9 mouse cellular contexts compared by ENCODE assay signal in the genomic region with DNA sequence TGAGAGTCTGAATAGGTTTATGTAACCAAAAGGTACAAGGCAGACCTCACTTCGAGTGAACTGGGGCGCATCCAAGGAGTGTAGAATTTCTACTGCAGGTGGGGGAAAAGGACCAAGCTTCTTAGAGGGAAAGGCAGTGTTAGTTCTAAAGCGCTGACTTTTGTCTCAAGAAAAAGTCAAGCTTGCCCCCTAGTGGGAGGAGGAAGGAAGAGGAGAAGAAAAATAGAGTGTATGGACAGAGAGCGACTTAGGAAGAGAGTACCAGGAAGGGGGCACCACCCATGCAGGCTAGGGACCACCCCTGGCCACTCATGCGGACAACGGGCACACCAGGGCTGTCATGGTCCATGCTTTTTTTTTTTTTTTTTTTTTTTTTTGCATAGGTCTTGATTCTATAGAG. TPM values are rescaled to one million over a fixed set of nuclear protein-coding genes. Genes with fewer than 3 reads are reported as not detected.
DNase-seq lines count a peak whose midpoint lies in the region; ATAC-seq lines count a peak whose summit lies in the region.
"Had no signal": no experiment of that assay in that cellular context is flagged by ENCODE, and none has a peak within 500 bp of the region (broad histone marks: within the 10 kb centered on the region; RNA-seq: fewer than 3 reads in every experiment).

No protein-coding gene starts in this region.

- no peaks in the 10 kb centered on the region for H3K27me3 ChIP-seq in hindbrain, embryonic 14.5 days (ENCODE audit: control insufficient read depth, insufficient read depth, low read length)
- no peaks in the 10 kb centered on the region for H3K27me3 ChIP-seq in hindbrain, embryonic 10.5 days (ENCODE audit: insufficient read depth, poor library complexity, severe bottlenecking)
- H3K27me3 ChIP-seq in liver, embryonic 11.5 days (replicated peaks; ENCODE audit: control insufficient read depth, insufficient read depth, low read length), result 0 out of 2 replicates have a peak, but pooled peaks cover 1% of the 10 kb centered on the region
- H3K27me3 ChIP-seq: limb, embryonic 12.5 days had no signal

- no peak overlapping the region for H3K9ac ChIP-seq in hindbrain, embryonic 14.5 days
- H3K9ac ChIP-seq in liver, embryonic 11.5 days (ENCODE audit: low read depth, low read length), result no peak overlapping the region

- no peak overlapping the region for H3K27ac ChIP-seq in hindbrain, embryonic 14.5 days
- H3K27ac ChIP-seq in hindbrain, embryonic 10.5 days, result no peak overlapping the region
- no peak overlapping the region for H3K27ac ChIP-seq in liver, embryonic 11.5 days (ENCODE audit: low read depth, low read length)
- H3K27ac ChIP-seq: limb, embryonic 12.5 days had no signal

- peak; percentile 82 for DNase-seq in hindbrain, embryonic 14.5 days (ENCODE audit: low spot score)
- DNase-seq in hindbrain, embryonic 10.5 days (ENCODE audit: low spot score), result no peak
- DNase-seq in A20 (ENCODE audit: low read depth, low spot score), result peak; percentile 55
- DNase-seq in MN1 (ENCODE audit: low spot score), result peak; percentile 83
- DNase-seq in liver, embryonic 11.5 days (ENCODE audit: low spot score), result no peak
- DNase-seq in thymus, postnatal 0 days (ENCODE audit: low spot score), result peak; percentile 75

- H3K4me1 ChIP-seq in hindbrain, embryonic 14.5 days (replicated peaks; ENCODE audit: control insufficient read depth, insufficient read depth, low read length), result peaks cover 9% of the 10 kb centered on the region
- H3K4me1 ChIP-seq in hindbrain, embryonic 10.5 days (replicated peaks), result peaks cover 37% of the 10 kb centered on the region
- H3K4me1 ChIP-seq in liver, embryonic 11.5 days (replicated peaks; ENCODE audit: control insufficient read depth, insufficient read depth, low read length), result peaks cover 10% of the 10 kb centered on the region

- ATAC-seq in hindbrain, embryonic 14.5 days (ENCODE audit: low FRiP score), result no peak
- peak; percentile 74 for ATAC-seq in common myeloid progenitor, adult 5-6 weeks (replicated peaks; ENCODE audit: low read depth, poor library complexity, severe bottlenecking)
- peak; percentile 42; the same call in 1 of the 2 replicates for ATAC-seq in liver, embryonic 11.5 days (replicated peaks; ENCODE audit: low FRiP score)
- ATAC-seq in activated CD4-positive, CD25-positive, alpha-beta regulatory T cell, adult 4 months, result no peak

- H3K4me3 ChIP-seq in hindbrain, embryonic 14.5 days (replicated peaks; ENCODE audit: low read length), result no peak overlapping the region
- no peak overlapping the region for H3K4me3 ChIP-seq in hindbrain, embryonic 10.5 days
- no peak overlapping the region for H3K4me3 ChIP-seq in liver, embryonic 11.5 days (ENCODE audit: low read depth, low read length)
- H3K4me3 ChIP-seq: limb, embryonic 12.5 days had no signal

- no peaks in the 10 kb centered on the region for H3K9me3 ChIP-seq in hindbrain, embryonic 14.5 days (ENCODE audit: control insufficient read depth, low read length)
- H3K9me3 ChIP-seq in hindbrain, embryonic 10.5 days, result no peaks in the 10 kb centered on the region
- H3K9me3 ChIP-seq in liver, embryonic 11.5 days (ENCODE audit: control insufficient read depth, low read length), result no peaks in the 10 kb centered on the region
- H3K9me3 ChIP-seq: limb, embryonic 12.5 days had no signal

- no peak overlapping the region for H3K4me2 ChIP-seq in hindbrain, embryonic 14.5 days (replicated peaks)
- H3K4me2 ChIP-seq in liver, embryonic 11.5 days, result no peak overlapping the region
- H3K4me2 ChIP-seq: limb, embryonic 12.5 days had no signal

- WGBS in hindbrain, embryonic 14.5 days, result 38% methylated on average over 6 of the region's 6 CpGs
- 38% methylated on average over 6 of the region's 6 CpGs for WGBS in hindbrain, embryonic 10.5 days
- WGBS in liver, embryonic 11.5 days, result 35% methylated on average over 6 of the region's 6 CpGs

- no peaks in the 10 kb centered on the region for H3K36me3 ChIP-seq in hindbrain, embryonic 14.5 days (replicated peaks; ENCODE audit: control insufficient read depth, insufficient read depth)
- no peaks in the 10 kb centered on the region for H3K36me3 ChIP-seq in hindbrain, embryonic 10.5 days
- H3K36me3 ChIP-seq in liver, embryonic 11.5 days (ENCODE audit: control insufficient read depth, insufficient read depth, low read length), result no peaks in the 10 kb centered on the region

RNA-seq across cellular contexts. Expression of a gene that starts 14.6 kb away (rescaled TPM):
- polyA plus RNA-seq in hindbrain, embryonic 14.5 days (2014; fragmentation: Nextera tagmentation; extraction: Ambion mirVana), result 26.3 and 30.0 TPM in 2 replicates
- 54.3 and 60.9 TPM in 2 replicates for polyA plus RNA-seq in hindbrain, embryonic 10.5 days (2016; fragmentation: Nextera tagmentation; extraction: Ambion mirVana)
- 0.41 TPM in 1 of 2 replicates, not detected in the other for total RNA-seq in common myeloid progenitor, adult 5-6 weeks (2017)
- polyA plus RNA-seq in liver, embryonic 11.5 days (2014; fragmentation: Nextera tagmentation; extraction: Ambion mirVana), result 13.1 and 13.2 TPM in 2 replicates
- polyA plus RNA-seq in thymus, postnatal 0 days (2015; fragmentation: Nextera tagmentation; extraction: Ambion mirVana), result 23.6 and 25.2 TPM in 2 replicates
- polyA plus RNA-seq in activated CD4-positive, CD25-positive, alpha-beta regulatory T cell, adult 4 months (2017; shearing (Covaris generic)), result 1 to 10 TPM in 1 of 2 experiments, under 1 TPM in 1; 0.57 to 1.3 TPM

RNA-seq across cellular contexts. Expression of a gene that starts 26.4 kb away (rescaled TPM):
- polyA plus RNA-seq in hindbrain, embryonic 14.5 days (2014; fragmentation: Nextera tagmentation; extraction: Ambion mirVana), result 3.4 and 4.0 TPM in 2 replicates
- polyA plus RNA-seq in hindbrain, embryonic 10.5 days (2016; fragmentation: Nextera tagmentation; extraction: Ambion mirVana), result 1.2 and 2.2 TPM in 2 replicates
- total RNA-seq in common myeloid progenitor, adult 5-6 weeks (2017), result 4.8 and 6.5 TPM in 2 replicates
- 20.6 and 21.5 TPM in 2 replicates for polyA plus RNA-seq in liver, embryonic 11.5 days (2014; fragmentation: Nextera tagmentation; extraction: Ambion mirVana)
- polyA plus RNA-seq in thymus, postnatal 0 days (2015; fragmentation: Nextera tagmentation; extraction: Ambion mirVana), result 0.46 and 0.54 TPM in 2 replicates
- polyA plus RNA-seq in activated CD4-positive, CD25-positive, alpha-beta regulatory T cell, adult 4 months (2017; shearing (Covaris generic)), result under 1 TPM in 1 of 2 experiments, not detected in 1; 0.20 TPM

RNA-seq across cellular contexts. Expression of a gene that starts 45.6 kb away (rescaled TPM):
- 8.9 and 10.4 TPM in 2 replicates for polyA plus RNA-seq in hindbrain, embryonic 14.5 days (2014; fragmentation: Nextera tagmentation; extraction: Ambion mirVana)
- polyA plus RNA-seq in hindbrain, embryonic 10.5 days (2016; fragmentation: Nextera tagmentation; extraction: Ambion mirVana), result 22.7 and 25.0 TPM in 2 replicates
- total RNA-seq in common myeloid progenitor, adult 5-6 weeks (2017), result 0.18 TPM in 1 of 2 replicates, not detected in the other
- polyA plus RNA-seq in liver, embryonic 11.5 days (2014; fragmentation: Nextera tagmentation; extraction: Ambion mirVana), result 24.3 and 25.7 TPM in 2 replicates
- 5.1 TPM in 2 replicates for polyA plus RNA-seq in thymus, postnatal 0 days (2015; fragmentation: Nextera tagmentation; extraction: Ambion mirVana)
- polyA plus RNA-seq in activated CD4-positive, CD25-positive, alpha-beta regulatory T cell, adult 4 months (2017; shearing (Covaris generic)), result not detected

Comparison
In these comparisons a context has a peak if more than half of its experiments do, and no peak if none do; other contexts are left out.
1. DNase-seq: peak in hindbrain, embryonic 14.5 days (single experiment), A20 (single experiment), MN1 (single experiment) and thymus, postnatal 0 days (single experiment); none in hindbrain, embryonic 10.5 days (single experiment) and liver, embryonic 11.5 days (single experiment).
2. ATAC-seq: peak in common myeloid progenitor, adult 5-6 weeks (single experiment) and liver, embryonic 11.5 days (single experiment); none in hindbrain, embryonic 14.5 days (single experiment) and activated CD4-positive, CD25-positive, alpha-beta regulatory T cell, adult 4 months (single experiment).